Mouse (Mus musculus) spleen, postnatal 14 days (tissue): ENCODE data around the gene Ovol1.

ENCODE experiments used
- DNase-seq, 2 experiments: peaks; one replicate each; pipeline ENCODE4 v3.0.0; 2021 to 2022; ENCODE audit warnings: low spot score in 2 of 2

Gene Ovol1

GRCm38 (mm10) chr19:5568470-5569140 lies 8.2 kb upstream of the Ovol1 start:
- peak; percentile 70 to 81 for DNase-seq

DNA sequence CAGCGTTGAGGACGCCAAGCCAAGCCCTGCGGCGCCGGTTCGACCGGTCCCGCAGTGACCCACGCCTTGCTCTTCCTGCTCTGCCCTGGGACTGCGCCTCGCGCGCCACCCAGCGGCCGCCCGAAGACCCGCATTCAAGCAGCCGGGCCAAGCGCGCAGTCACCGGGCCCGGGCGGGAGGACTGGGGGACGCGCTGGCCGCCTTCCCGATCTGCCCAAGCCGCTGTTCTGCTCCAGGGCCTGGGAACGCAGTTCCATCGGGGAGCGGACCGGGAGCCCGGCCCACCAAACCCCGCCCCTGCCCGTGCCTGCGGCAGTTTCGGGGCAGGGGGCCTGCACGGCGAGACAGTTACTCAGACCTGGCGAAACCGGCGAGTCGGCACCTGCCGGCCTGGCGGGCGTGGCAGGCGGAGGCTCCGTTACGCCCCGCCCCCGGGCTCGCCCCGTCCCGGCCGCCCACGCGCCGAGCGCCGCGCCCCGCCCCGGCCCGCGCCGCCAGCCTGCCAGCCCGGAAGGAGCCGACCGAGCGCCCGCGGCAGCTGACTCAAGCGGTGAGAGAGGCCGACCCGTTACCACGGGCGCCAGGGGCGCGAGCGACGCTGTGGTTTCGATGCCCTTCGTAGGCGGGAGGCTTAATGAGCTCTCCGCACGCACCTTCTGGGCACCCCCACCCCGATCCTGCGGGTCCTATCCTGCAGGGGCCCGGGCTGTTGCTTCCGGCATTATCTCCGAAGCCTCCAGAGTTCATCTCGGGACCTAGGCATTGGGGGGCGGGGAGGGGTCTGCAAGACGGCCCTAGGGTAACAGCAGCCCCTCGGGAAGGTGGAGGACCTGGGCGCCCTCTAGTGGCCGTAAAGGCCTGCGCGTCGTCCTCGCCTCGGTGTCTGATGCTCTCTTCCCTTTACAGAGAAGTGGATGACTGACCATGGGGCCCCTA lies 7.4 kb upstream of the Ovol1 start, which contains the start of gene Ap5b1:
Gene Ap5b1 (plus strand): TSS at position 492 of the 936 bp plus-strand sequence.
- peak; percentile 82 to 86 for DNase-seq

DNA sequence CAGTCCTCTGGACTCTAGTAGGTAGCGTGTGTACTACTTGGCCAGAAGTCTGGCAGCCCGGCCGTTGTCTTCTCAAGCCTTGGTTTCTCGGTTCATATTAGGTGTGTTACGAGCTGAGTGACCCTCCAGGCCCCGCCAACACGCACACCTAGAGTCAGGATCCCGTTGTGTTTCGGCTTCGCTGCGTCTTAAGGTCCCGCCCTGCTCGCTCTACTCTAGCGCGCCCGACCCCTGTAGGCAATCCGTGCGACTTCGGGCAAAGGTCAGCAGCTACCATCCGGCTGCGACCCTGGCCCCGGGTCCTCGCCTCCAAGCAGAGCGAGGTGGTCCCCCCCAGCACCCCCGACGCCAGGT lies 6.7 kb upstream of the Ovol1 start:
- no peak for DNase-seq

- DNase-seq, result no peak
These were observed 5.9 kb upstream of the Ovol1 start for GRCm38 (mm10) chr19:5566316-5566715.

- DNase-seq, result no peak
These were observed 2.3 kb upstream of the Ovol1 start for GRCm38 (mm10) chr19:5562776-5563175.

GRCm38 (mm10) chr19:5561886-5562285 lies 1.4 kb upstream of the Ovol1 start:
- DNase-seq, result no peak

DNA sequence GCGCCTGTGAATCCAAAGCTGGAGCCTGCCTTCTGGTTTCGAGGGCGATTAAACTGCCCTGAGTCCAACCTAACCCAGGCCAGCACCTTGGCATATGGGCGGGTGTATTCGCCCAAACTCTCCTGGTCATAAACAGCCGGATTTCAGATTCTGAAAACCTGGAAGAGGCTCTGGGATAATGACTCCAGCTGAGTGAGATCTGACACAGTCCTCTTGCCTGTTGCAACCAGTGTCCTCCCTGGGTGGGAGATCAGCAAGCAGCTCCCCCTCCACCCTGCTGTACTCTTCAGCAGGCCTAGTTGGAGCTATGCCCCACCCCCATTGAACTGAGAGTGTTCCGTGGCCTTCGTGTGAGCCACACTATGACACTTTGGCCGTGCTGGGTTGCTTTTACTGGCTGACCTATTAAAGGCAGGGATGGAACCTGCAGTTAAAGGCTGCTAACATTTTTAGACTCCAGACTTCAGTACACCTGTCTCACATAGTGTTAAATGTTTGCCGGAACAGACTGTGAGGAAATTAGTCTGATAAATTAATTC lies 875 bp upstream of the Ovol1 start:
- DNase-seq, result no peak

- no peak for DNase-seq
These were observed 602 bp downstream of the Ovol1 start for GRCm38 (mm10) chr19:5559631-5560456.

GRCm38 (mm10) chr19:5559229-5559628 lies 1.2 kb downstream of the Ovol1 start:
- DNase-seq, result no peak

GRCm38 (mm10) chr19:5558770-5559169 lies 1.7 kb downstream of the Ovol1 start:
- no peak for DNase-seq

- no peak for DNase-seq
These were observed 2.3 kb downstream of the Ovol1 start for GRCm38 (mm10) chr19:5558169-5558568.

- no peak for DNase-seq
These were observed 6.2 kb downstream of the Ovol1 start for GRCm38 (mm10) chr19:5554212-5554611.

- no peak for DNase-seq
These were observed 6.6 kb downstream of the Ovol1 start for GRCm38 (mm10) chr19:5553802-5554201.

- DNase-seq, result no peak
These were observed 12.9 kb downstream of the Ovol1 start for GRCm38 (mm10) chr19:5547471-5548056.

DNA sequence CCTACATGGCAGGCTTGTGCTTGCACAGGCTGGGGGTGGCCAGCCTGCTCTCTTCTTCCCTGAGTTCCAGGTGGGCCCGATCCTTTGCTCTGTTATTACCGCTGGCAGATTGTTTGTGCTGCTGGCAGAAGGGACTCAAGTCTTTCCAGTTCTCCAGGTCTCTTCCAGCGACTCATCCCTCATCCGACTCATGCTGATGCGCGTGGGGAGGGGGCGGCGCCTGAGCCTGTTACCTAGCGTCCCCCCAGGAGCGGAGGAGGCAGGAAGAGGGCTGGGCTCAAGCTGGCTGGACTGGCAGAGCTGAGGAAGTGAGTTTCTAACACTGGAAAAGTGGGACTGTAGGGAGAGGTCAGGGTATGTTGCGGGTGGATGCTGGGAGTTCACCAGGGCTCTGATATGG lies 16.4 kb downstream of the Ovol1 start:
- no peak for DNase-seq

GRCm38 (mm10) chr19:5543362-5543761 lies 17.1 kb downstream of the Ovol1 start:
- no peak for DNase-seq

DNA sequence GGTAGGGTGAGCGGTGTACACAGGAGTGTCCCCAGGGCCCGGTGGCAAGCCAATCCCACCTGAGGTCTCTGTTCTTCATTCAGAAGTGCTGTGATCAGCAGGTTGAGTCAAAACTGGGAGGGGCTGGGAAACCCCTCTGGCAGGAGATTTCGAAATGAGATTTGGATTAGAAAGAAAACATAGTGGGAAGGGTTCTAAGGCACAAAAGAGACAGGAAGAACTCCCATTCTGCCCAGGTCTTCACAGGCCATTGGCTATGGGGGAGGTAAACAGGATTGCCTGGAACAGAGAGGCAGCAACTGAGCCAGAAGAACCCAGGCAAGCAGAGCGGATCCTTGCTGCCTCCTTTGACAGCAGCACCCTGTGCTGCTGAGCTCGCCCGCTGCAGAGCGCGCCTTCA lies 21.7 kb downstream of the Ovol1 start:
- DNase-seq, result no peak

- no peak for DNase-seq
These were observed 27.9 kb downstream of the Ovol1 start for GRCm38 (mm10) chr19:5532520-5532919.

GRCm38 (mm10) chr19:5530138-5530524 lies 30.3 kb downstream of the Ovol1 start:
- DNase-seq, result no peak

DNA sequence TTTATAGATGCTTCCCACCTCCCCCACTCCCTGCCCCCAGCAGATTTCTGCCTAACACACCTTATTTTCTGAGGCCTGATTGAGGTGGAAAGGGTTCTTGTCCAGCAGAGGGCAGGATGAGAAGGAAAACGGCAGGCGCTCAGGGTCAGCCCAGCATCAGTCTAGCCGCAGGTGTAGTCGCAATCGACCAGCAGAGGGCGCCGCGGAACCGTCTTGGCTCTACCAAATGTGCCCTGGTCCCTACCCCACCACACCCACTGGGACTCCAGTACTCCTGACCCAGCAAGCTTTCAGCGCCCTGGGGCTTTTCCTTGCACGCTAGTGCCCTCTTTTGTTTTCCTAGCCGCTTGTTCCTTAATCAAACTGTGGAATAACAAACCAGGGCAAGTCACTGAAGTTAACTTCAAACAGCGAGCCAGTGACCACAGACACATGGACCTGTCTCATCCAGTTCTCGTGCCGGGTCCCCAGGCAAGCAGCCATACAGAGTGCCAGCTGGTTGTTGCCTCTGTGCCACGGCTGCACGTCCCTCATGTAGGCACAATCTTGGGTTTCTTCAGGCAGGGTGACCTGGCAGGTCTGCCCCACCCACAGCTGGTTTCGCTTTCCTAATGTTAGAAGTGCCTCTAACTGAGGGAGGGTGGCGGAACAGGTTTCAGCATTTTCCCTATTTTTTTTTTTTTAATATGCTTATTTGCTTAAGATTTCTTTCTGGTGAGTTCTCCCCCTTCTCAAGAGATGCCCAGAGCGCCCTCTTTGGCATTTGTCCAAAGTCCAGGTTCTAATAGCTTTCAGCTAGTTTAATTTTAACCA lies 30.9 kb downstream of the Ovol1 start:
- peak; percentile 91 to 96 for DNase-seq

- DNase-seq, result no peak
These were observed 35.2 kb downstream of the Ovol1 start for GRCm38 (mm10) chr19:5525204-5525603.
